ENCODE assay signal across 17 mouse cellular contexts in genomic region chr4:142467920-142468319, GRCm38 (mm10).
DNase-seq lines count a peak whose midpoint lies in the region; ATAC-seq and TF ChIP-seq lines count a peak whose summit lies in the region.
"Had no signal": no experiment of that assay in that cellular context is flagged by ENCODE, and none has a peak within 500 bp of the region (broad histone marks: within the 10 kb centered on the region; RNA-seq: fewer than 3 reads in every experiment).

No protein-coding gene starts in this region.

- no peaks in the 10 kb centered on the region for H3K36me3 ChIP-seq in hindbrain, embryonic 12.5 days
- no peaks in the 10 kb centered on the region for H3K36me3 ChIP-seq in midbrain, postnatal 0 days (ENCODE audit: insufficient read depth, low read length)
- H3K36me3 ChIP-seq: heart, embryonic 15.5 days; kidney, embryonic 15.5 days; liver, embryonic 15.5 days had no signal

- intact Hi-C loops in left cerebral cortex, postnatal 4 days (cut with DNase I) = no loop called here

- TF ChIP-seq CTCF in midbrain, postnatal 0 days (IDR thresholded peaks at IDR 0.05) = no peak

- H3K4me2 ChIP-seq in hindbrain, embryonic 12.5 days (replicated peaks) = no peak overlapping the region
- H3K4me2 ChIP-seq in midbrain, postnatal 0 days (ENCODE audit: low read depth, low read length, poor library complexity, severe bottlenecking) = no peak overlapping the region
- H3K4me2 ChIP-seq: forebrain, embryonic 12.5 days; heart, embryonic 15.5 days; kidney, embryonic 15.5 days; liver, embryonic 15.5 days had no signal

- H3K4me1 ChIP-seq in hindbrain, embryonic 12.5 days = peaks cover 8% of the 10 kb centered on the region
- H3K4me1 ChIP-seq in midbrain, postnatal 0 days (ENCODE audit: insufficient read depth, low read length) = no peaks in the 10 kb centered on the region
- H3K4me1 ChIP-seq: heart, embryonic 15.5 days; kidney, embryonic 15.5 days; liver, embryonic 15.5 days had no signal

- no peak overlapping the region for H3K9ac ChIP-seq in hindbrain, embryonic 12.5 days
- no peak overlapping the region for H3K9ac ChIP-seq in midbrain, postnatal 0 days (replicated peaks; ENCODE audit: low read length, poor library complexity, severe bottlenecking)
- H3K9ac ChIP-seq: forebrain, embryonic 12.5 days; heart, embryonic 15.5 days; kidney, embryonic 15.5 days; liver, embryonic 15.5 days had no signal

- no peaks in the 10 kb centered on the region for H3K27me3 ChIP-seq in hindbrain, embryonic 12.5 days
- H3K27me3 ChIP-seq in midbrain, postnatal 0 days (ENCODE audit: insufficient read depth, low read length) = no peaks in the 10 kb centered on the region
- H3K27me3 ChIP-seq: forebrain, embryonic 12.5 days; heart, embryonic 15.5 days; kidney, embryonic 15.5 days; liver, embryonic 15.5 days had no signal

- 45% methylated on average over 6 of the region's 6 CpGs for WGBS in hindbrain, embryonic 12.5 days
- WGBS in midbrain, postnatal 0 days = 44% methylated on average over 6 of the region's 6 CpGs

- no peak for ATAC-seq in hindbrain, embryonic 12.5 days (ENCODE audit: low FRiP score)
- no peak for ATAC-seq in midbrain, postnatal 0 days (ENCODE audit: low FRiP score)
- ATAC-seq: intestine, embryonic 16.5 days had no signal

- H3K4me3 ChIP-seq in hindbrain, embryonic 12.5 days = no peak overlapping the region
- no peak overlapping the region for H3K4me3 ChIP-seq in midbrain, postnatal 0 days (ENCODE audit: low read depth, low read length)
- H3K4me3 ChIP-seq: forebrain, embryonic 12.5 days; heart, embryonic 15.5 days; kidney, embryonic 15.5 days; liver, embryonic 15.5 days had no signal

- H3K9me3 ChIP-seq in hindbrain, embryonic 12.5 days (replicated peaks) = no peaks in the 10 kb centered on the region
- H3K9me3 ChIP-seq in midbrain, postnatal 0 days (ENCODE audit: low read length) = no peaks in the 10 kb centered on the region
- H3K9me3 ChIP-seq: forebrain, embryonic 12.5 days; heart, embryonic 15.5 days; kidney, embryonic 15.5 days; liver, embryonic 15.5 days had no signal

- peak; percentile 62 for DNase-seq in left cerebral cortex, postnatal 4 days
- DNase-seq in left cerebral cortex, adult 8-10 months (ENCODE audit: low spot score in 2 of 2) = no peak
- peak; percentile 60 for DNase-seq in cerebellum, adult 9-11 months
- peak; percentile 47 for DNase-seq in midbrain, postnatal 0 days (ENCODE audit: low spot score)
- no peak for DNase-seq in thymus, postnatal 0 days (ENCODE audit: low spot score)
- DNase-seq in adrenal gland, postnatal 36 days = no peak
- DNase-seq: adrenal gland, adult 2 months; gastrocnemius, postnatal 25 days; heart, postnatal 4 days; right cerebral cortex, postnatal 4 days; thymus, postnatal 14 days had no signal

- peak overlapping the region; percentile 55 for H3K27ac ChIP-seq in hindbrain, embryonic 12.5 days
- H3K27ac ChIP-seq in midbrain, postnatal 0 days (ENCODE audit: low read depth, low read length) = 0 out of 2 replicates have a peak overlapping the region, but pooled peaks have one; percentile 0
- H3K27ac ChIP-seq: forebrain, embryonic 12.5 days; heart, embryonic 15.5 days; kidney, embryonic 15.5 days; liver, embryonic 15.5 days had no signal

Comparison
In these comparisons a context has a peak if more than half of its experiments do, and no peak if none do; other contexts are left out.
1. DNase-seq: peak in left cerebral cortex, postnatal 4 days (single experiment), cerebellum, adult 9-11 months (single experiment) and midbrain, postnatal 0 days (single experiment); none in left cerebral cortex, adult 8-10 months (0 of 2), thymus, postnatal 0 days (single experiment) and adrenal gland, postnatal 36 days (0 of 2).